Mouse (Mus musculus) hindbrain, embryonic 16.5 days (tissue): ENCODE data around the gene Duoxa1. TPM values are rescaled to one million over a fixed set of nuclear protein-coding genes. Genes with fewer than 3 reads are reported as not detected.

Experiments used
- ATAC-seq: fragments of 200-750 bp; cut with Nextera tagmentation; 2 replicates; pipeline ENCODE4 v1.8.0; 2017; ENCODE audit warnings: moderate TSS enrichment, moderate library complexity
- H3K27ac ChIP-seq: fragments of 300-500 bp; sonication (generic); 2 replicates; pipeline ENCODE4 v1.5.1; 2014; ENCODE audit warnings: low read depth, mild to moderate bottlenecking, control low read depth, low read length, moderate library complexity
- H3K27me3 ChIP-seq: fragments of 300-500 bp; sonication (generic); replicated peaks from 2 replicates; pipeline ENCODE4 v1.6.1; 2014; ENCODE audit warnings: low read length; ENCODE audit not compliant: control insufficient read depth, insufficient read depth
- H3K36me3 ChIP-seq: fragments of 300-500 bp; sonication (generic); 2 replicates; pipeline ENCODE4 v1.6.1; 2014; ENCODE audit warnings: mild to moderate bottlenecking, low read length, moderate library complexity, mixed read lengths; ENCODE audit not compliant: control insufficient read depth, insufficient read depth
- H3K4me1 ChIP-seq: fragments of 300-500 bp; sonication (generic); 2 replicates; pipeline ENCODE4 v1.6.1; 2014; ENCODE audit warnings: low read depth, low read length; ENCODE audit not compliant: control insufficient read depth, insufficient read depth
- H3K4me2 ChIP-seq: fragments of 300-500 bp; sonication (generic); 2 replicates; pipeline ENCODE4 v1.6.1; 2014; ENCODE audit warnings: mild to moderate bottlenecking, low read length, control low read depth, moderate library complexity
- H3K4me3 ChIP-seq: fragments of 300-500 bp; sonication (generic); 2 replicates; pipeline ENCODE4 v1.5.1; 2014; ENCODE audit warnings: mild to moderate bottlenecking, low read length, control low read depth, moderate library complexity
- H3K9ac ChIP-seq: fragments of 300-500 bp; sonication (generic); 2 replicates; pipeline ENCODE4 v1.6.1; 2014; ENCODE audit warnings: low read depth, mild to moderate bottlenecking, control low read depth, low read length, moderate library complexity
- H3K9me3 ChIP-seq: fragments of 300-500 bp; sonication (generic); 2 replicates; pipeline ENCODE4 v1.6.1; 2014; ENCODE audit warnings: mild to moderate bottlenecking, low read length, moderate library complexity; ENCODE audit not compliant: control insufficient read depth
- WGBS: fragments of 180-500 bp; shearing (Covaris S2); extraction: QIAGEN DNeasy Blood & Tissue Kit; methylation state at CpG from one replicate; pipeline ENCODE4 v1.1.7; 2014; 5-methylcytosine and 5-hydroxymethylcytosine counted together
- polyA plus RNA-seq: library from polyadenylated mRNA; unstranded; fragments of >200 nt; fragmentation: Nextera tagmentation; extraction: Ambion mirVana; gene quantifications from 2 replicates; pipeline ENCODE4 v1.2.1, GENCODE M21; 2015

The Duoxa1 gene
- polyA plus RNA-seq, 1 experiment from 2014 or later: 0.26 TPM

- H3K27ac ChIP-seq: no peak overlapping the region
- H3K36me3 ChIP-seq: no peaks in the 10 kb centered on the region
- H3K27me3 ChIP-seq: no peaks in the 10 kb centered on the region
- 57% methylated on average over 7 of the region's 7 CpGs for WGBS
- no peak for ATAC-seq
- no peak overlapping the region for H3K4me2 ChIP-seq
- no peaks in the 10 kb centered on the region for H3K9me3 ChIP-seq
- no peaks in the 10 kb centered on the region for H3K4me1 ChIP-seq
- no peak overlapping the region for H3K4me3 ChIP-seq
- H3K9ac ChIP-seq: no peak overlapping the region
Observed at GRCm38 (mm10) chr2:122286137-122286536, 27.4 kb downstream of the Duoxa1 start.

- no peak overlapping the region for H3K9ac ChIP-seq
- no peak for ATAC-seq
- H3K36me3 ChIP-seq: no peaks in the 10 kb centered on the region
- no peak overlapping the region for H3K4me2 ChIP-seq
- WGBS: 83% methylated on average over 9 of the region's 9 CpGs
- no peak overlapping the region for H3K27ac ChIP-seq
- H3K4me1 ChIP-seq: no peaks in the 10 kb centered on the region
- H3K4me3 ChIP-seq: no peak overlapping the region
- H3K27me3 ChIP-seq: no peaks in the 10 kb centered on the region
- no peaks in the 10 kb centered on the region for H3K9me3 ChIP-seq
Observed at GRCm38 (mm10) chr2:122284091-122284490, 29.4 kb downstream of the Duoxa1 start.

DNA sequence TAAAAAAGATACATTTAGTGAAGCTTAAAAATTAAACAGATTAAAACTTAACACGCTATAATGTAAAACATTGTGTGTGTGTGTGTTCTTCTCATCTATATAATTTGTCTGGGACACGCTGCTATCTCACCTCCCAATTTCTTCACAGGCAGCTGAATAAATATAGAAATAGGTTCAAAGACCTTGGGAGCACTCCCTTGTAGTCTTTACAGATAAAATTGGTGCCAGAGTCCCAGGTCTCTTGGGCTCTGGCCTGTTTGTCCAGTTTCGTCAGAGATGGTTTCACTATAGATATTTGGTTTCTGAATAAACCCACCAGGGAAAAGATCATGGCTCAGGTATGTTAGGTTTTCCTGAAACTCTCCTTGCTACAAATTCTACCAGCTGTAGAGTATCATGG, 34.8 kb downstream of the Duoxa1 start:
- H3K9me3 ChIP-seq: no peaks in the 10 kb centered on the region
- H3K9ac ChIP-seq: no peak overlapping the region
- ATAC-seq: no peak
- 90% methylated on average over 3 of the region's 3 CpGs for WGBS
- no peak overlapping the region for H3K27ac ChIP-seq
- no peak overlapping the region for H3K4me3 ChIP-seq
- no peaks in the 10 kb centered on the region for H3K4me1 ChIP-seq
- H3K4me2 ChIP-seq: no peak overlapping the region
- H3K36me3 ChIP-seq: no peaks in the 10 kb centered on the region
- no peaks in the 10 kb centered on the region for H3K27me3 ChIP-seq

- Histone ChIP-seq H3K9me3 (no peaks in the 10 kb centered on the region), H3K9ac (no peak overlapping the region), H3K4me2 (no peak overlapping the region), H3K27me3 (no peaks in the 10 kb centered on the region), H3K36me3 (no peaks in the 10 kb centered on the region), H3K4me1 (peaks cover 5% of the 10 kb centered on the region), H3K27ac (no peak overlapping the region), H3K4me3 (no peak overlapping the region)
- 91% methylated on average over 7 of the region's 7 CpGs for WGBS
- no peak for ATAC-seq
Observed at GRCm38 (mm10) chr2:122266407-122267193, 46.9 kb downstream of the Duoxa1 start.

DNA sequence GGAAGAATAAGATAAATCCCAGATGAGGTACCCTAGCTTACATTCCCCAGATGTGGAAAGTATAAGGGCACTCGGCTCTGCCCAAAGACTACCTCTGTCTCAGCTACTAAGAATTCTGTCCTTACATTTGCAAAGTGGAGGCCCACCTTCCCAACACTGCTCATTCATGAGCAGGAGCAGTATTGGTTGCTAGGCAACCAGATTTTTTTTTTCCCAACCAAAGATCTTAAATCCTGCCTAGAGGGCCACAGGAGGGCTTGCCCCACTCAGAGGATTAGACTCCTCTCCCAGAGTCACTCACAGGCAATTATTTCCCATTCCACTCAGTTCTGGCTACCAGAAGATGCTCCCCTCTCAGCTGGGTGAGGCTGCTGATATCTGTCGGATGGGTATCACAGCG, 48.8 kb downstream of the Duoxa1 start:
- ATAC-seq: peak; percentile 89
- Histone ChIP-seq H3K27me3 (no peaks in the 10 kb centered on the region), H3K4me2 (no peak overlapping the region), H3K9me3 (no peaks in the 10 kb centered on the region), H3K4me3 (no peak overlapping the region), H3K27ac (no peak overlapping the region), H3K4me1 (peaks cover 5% of the 10 kb centered on the region), H3K9ac (no peak overlapping the region), H3K36me3 (no peaks in the 10 kb centered on the region)
- WGBS: 47% methylated on average over 3 of the region's 3 CpGs

GRCm38 (mm10) chr2:122260729-122261128, 52.8 kb downstream of the Duoxa1 start:
- Histone ChIP-seq H3K4me2 (no peak overlapping the region), H3K27ac (no peak overlapping the region), H3K27me3 (no peaks in the 10 kb centered on the region), H3K4me1 (peaks cover 5% of the 10 kb centered on the region), H3K36me3 (no peaks in the 10 kb centered on the region), H3K9ac (no peak overlapping the region), H3K9me3 (no peaks in the 10 kb centered on the region), H3K4me3 (no peak overlapping the region)
- ATAC-seq: no peak
- WGBS: 92% methylated on average over 5 of the region's 5 CpGs

- Histone ChIP-seq H3K27ac (no peak overlapping the region), H3K36me3 (no peaks in the 10 kb centered on the region), H3K4me3 (no peak overlapping the region), H3K4me2 (no peak overlapping the region), H3K9me3 (no peaks in the 10 kb centered on the region), H3K9ac (no peak overlapping the region), H3K27me3 (no peaks in the 10 kb centered on the region), H3K4me1 (no peaks in the 10 kb centered on the region)
- no peak for ATAC-seq
- 93% methylated on average over 5 of the region's 5 CpGs for WGBS
Observed at GRCm38 (mm10) chr2:122255997-122256396, 57.5 kb downstream of the Duoxa1 start.

Other genes with a start within 250 kb of the Duoxa1 start
- gene Spg11, start 195.3 kb downstream of the Duoxa1 start, polyA plus RNA-seq: 5.8 and 6.6 TPM in 2 replicates
- 107 and 120 TPM in 2 replicates for gene B2m, start 166.0 kb downstream of the Duoxa1 start, polyA plus RNA-seq
- 0.09 TPM in 1 of 2 replicates, not detected in the other for gene Trim69, start 153.0 kb downstream of the Duoxa1 start, polyA plus RNA-seq
- gene Patl2, start 127.5 kb downstream of the Duoxa1 start, polyA plus RNA-seq: 0.06 and 0.08 TPM in 2 replicates
- gene Terb2, start 127.5 kb downstream of the Duoxa1 start, polyA plus RNA-seq: not detected in 2 replicates
- gene Sord, start 79.0 kb downstream of the Duoxa1 start, polyA plus RNA-seq: 26.0 and 29.7 TPM in 2 replicates
- 0.03 TPM in 1 of 2 replicates, not detected in the other for gene Duox2, start 15.3 kb downstream of the Duoxa1 start, polyA plus RNA-seq
- gene Duoxa2, start 14.8 kb downstream of the Duoxa1 start, polyA plus RNA-seq: 0.19 and 0.36 TPM in 2 replicates
- 0.09 and 0.15 TPM in 2 replicates for gene Duox1, start 1.9 kb upstream of the Duoxa1 start, polyA plus RNA-seq
- 11.7 and 11.8 TPM in 2 replicates for gene Shf, start 55.4 kb upstream of the Duoxa1 start, polyA plus RNA-seq
- gene Slc28a2, start 112.7 kb upstream of the Duoxa1 start, polyA plus RNA-seq: 0.15 and 0.18 TPM in 2 replicates
- gene Gm14085, start 171.2 kb upstream of the Duoxa1 start, polyA plus RNA-seq: not detected in 2 replicates